Mouse (Mus musculus): ENCODE data around the gene Bbox1. TPM values are rescaled to one million over a fixed set of nuclear protein-coding genes. Genes with fewer than 3 reads are reported as not detected.
A peak's percentile ranks its signal among the peaks of the same experiment; 100 is the strongest.

The Bbox1 gene
- not detected in 3 replicates for total RNA-seq (2017)

- no peak for ATAC-seq (replicated peaks; ENCODE audit: insufficient number of reproducible peaks, low FRiP score, low TSS enrichment, poor library complexity, severe bottlenecking)
These were observed at the start of gene Bbox1 for GRCm38 (mm10) chr2:110314509-110315155. Bbox1 (minus strand) TSS chr2:110314560.

- ATAC-seq (replicated peaks; ENCODE audit: insufficient number of reproducible peaks, low FRiP score, low TSS enrichment, poor library complexity, severe bottlenecking): no peak
These were observed 49.5 kb upstream of the Bbox1 start for GRCm38 (mm10) chr2:110363855-110364254.

- ATAC-seq (replicated peaks; ENCODE audit: insufficient number of reproducible peaks, low FRiP score, low TSS enrichment, poor library complexity, severe bottlenecking): peak; percentile 40; the same call in 1 of the 2 replicates
These were observed 48.3 kb upstream of the Bbox1 start, which contains the start of gene Fibin for GRCm38 (mm10) chr2:110362432-110363283. Fibin (minus strand) TSS chr2:110363183.

GRCm38 (mm10) chr2:110353302-110353970, 39.1 kb upstream of the Bbox1 start:
- ATAC-seq (replicated peaks; ENCODE audit: insufficient number of reproducible peaks, low FRiP score, low TSS enrichment, poor library complexity, severe bottlenecking): no peak

GRCm38 (mm10) chr2:110351843-110352251, 37.5 kb upstream of the Bbox1 start:
- no peak for ATAC-seq (replicated peaks; ENCODE audit: insufficient number of reproducible peaks, low FRiP score, low TSS enrichment, poor library complexity, severe bottlenecking)

GRCm38 (mm10) chr2:110351406-110351805, 37.0 kb upstream of the Bbox1 start:
- ATAC-seq (replicated peaks; ENCODE audit: insufficient number of reproducible peaks, low FRiP score, low TSS enrichment, poor library complexity, severe bottlenecking): no peak

- no peak for ATAC-seq (replicated peaks; ENCODE audit: insufficient number of reproducible peaks, low FRiP score, low TSS enrichment, poor library complexity, severe bottlenecking)
These were observed 14.6 kb upstream of the Bbox1 start for GRCm38 (mm10) chr2:110328953-110329352.

- no peak for ATAC-seq (replicated peaks; ENCODE audit: insufficient number of reproducible peaks, low FRiP score, low TSS enrichment, poor library complexity, severe bottlenecking)
These were observed 5.6 kb upstream of the Bbox1 start for GRCm38 (mm10) chr2:110319949-110320348.

- no peak for ATAC-seq (replicated peaks; ENCODE audit: insufficient number of reproducible peaks, low FRiP score, low TSS enrichment, poor library complexity, severe bottlenecking)
These were observed 4.9 kb upstream of the Bbox1 start for GRCm38 (mm10) chr2:110319266-110319665.

- no peak for ATAC-seq (replicated peaks; ENCODE audit: insufficient number of reproducible peaks, low FRiP score, low TSS enrichment, poor library complexity, severe bottlenecking)
These were observed 4.4 kb upstream of the Bbox1 start for GRCm38 (mm10) chr2:110318719-110319118.

- no peak for ATAC-seq (replicated peaks; ENCODE audit: insufficient number of reproducible peaks, low FRiP score, low TSS enrichment, poor library complexity, severe bottlenecking)
These were observed 1.9 kb upstream of the Bbox1 start for GRCm38 (mm10) chr2:110316116-110316883.

GRCm38 (mm10) chr2:110314074-110314473, 286 bp downstream of the Bbox1 start:
- ATAC-seq (replicated peaks; ENCODE audit: insufficient number of reproducible peaks, low FRiP score, low TSS enrichment, poor library complexity, severe bottlenecking): no peak

- ATAC-seq (replicated peaks; ENCODE audit: insufficient number of reproducible peaks, low FRiP score, low TSS enrichment, poor library complexity, severe bottlenecking): no peak
These were observed 995 bp downstream of the Bbox1 start for GRCm38 (mm10) chr2:110313305-110313824.

GRCm38 (mm10) chr2:110305358-110306283, 8.7 kb downstream of the Bbox1 start:
- no peak for ATAC-seq (replicated peaks; ENCODE audit: insufficient number of reproducible peaks, low FRiP score, low TSS enrichment, poor library complexity, severe bottlenecking)

GRCm38 (mm10) chr2:110302261-110302660, 12.1 kb downstream of the Bbox1 start:
- ATAC-seq (replicated peaks; ENCODE audit: insufficient number of reproducible peaks, low FRiP score, low TSS enrichment, poor library complexity, severe bottlenecking): no peak

- ATAC-seq (replicated peaks; ENCODE audit: insufficient number of reproducible peaks, low FRiP score, low TSS enrichment, poor library complexity, severe bottlenecking): no peak
These were observed 13.0 kb downstream of the Bbox1 start for GRCm38 (mm10) chr2:110301314-110301713.

GRCm38 (mm10) chr2:110294927-110295326, 19.4 kb downstream of the Bbox1 start:
- ATAC-seq (replicated peaks; ENCODE audit: insufficient number of reproducible peaks, low FRiP score, low TSS enrichment, poor library complexity, severe bottlenecking): no peak
